Mouse (Mus musculus) stomach, postnatal 0 days (tissue): Measurements from ENCODE around the gene Dnmt3c.

Experiments used
- CTCF ChIP-seq: IDR thresholded peaks from 2 replicates; pipeline ENCODE4 v1.5.1; 2016; ENCODE audit warnings: antibody characterized with exemption, low read depth, mild to moderate bottlenecking, moderate library complexity
- EP300 ChIP-seq: optimal IDR thresholded peaks from 2 replicates; pipeline ENCODE3; 2016; ENCODE audit warnings: antibody characterized with exemption

GRCm38 (mm10) chr2:153665401-153665800, 31.1 kb upstream of the Dnmt3c start:
- TF ChIP-seq CTCF (no peak), EP300 (no peak)
